Mouse (Mus musculus): ENCODE measurements around the gene Chst1.
A peak's percentile ranks its signal among the peaks of the same experiment; 100 is the strongest.

Chst1 gene

DNA sequence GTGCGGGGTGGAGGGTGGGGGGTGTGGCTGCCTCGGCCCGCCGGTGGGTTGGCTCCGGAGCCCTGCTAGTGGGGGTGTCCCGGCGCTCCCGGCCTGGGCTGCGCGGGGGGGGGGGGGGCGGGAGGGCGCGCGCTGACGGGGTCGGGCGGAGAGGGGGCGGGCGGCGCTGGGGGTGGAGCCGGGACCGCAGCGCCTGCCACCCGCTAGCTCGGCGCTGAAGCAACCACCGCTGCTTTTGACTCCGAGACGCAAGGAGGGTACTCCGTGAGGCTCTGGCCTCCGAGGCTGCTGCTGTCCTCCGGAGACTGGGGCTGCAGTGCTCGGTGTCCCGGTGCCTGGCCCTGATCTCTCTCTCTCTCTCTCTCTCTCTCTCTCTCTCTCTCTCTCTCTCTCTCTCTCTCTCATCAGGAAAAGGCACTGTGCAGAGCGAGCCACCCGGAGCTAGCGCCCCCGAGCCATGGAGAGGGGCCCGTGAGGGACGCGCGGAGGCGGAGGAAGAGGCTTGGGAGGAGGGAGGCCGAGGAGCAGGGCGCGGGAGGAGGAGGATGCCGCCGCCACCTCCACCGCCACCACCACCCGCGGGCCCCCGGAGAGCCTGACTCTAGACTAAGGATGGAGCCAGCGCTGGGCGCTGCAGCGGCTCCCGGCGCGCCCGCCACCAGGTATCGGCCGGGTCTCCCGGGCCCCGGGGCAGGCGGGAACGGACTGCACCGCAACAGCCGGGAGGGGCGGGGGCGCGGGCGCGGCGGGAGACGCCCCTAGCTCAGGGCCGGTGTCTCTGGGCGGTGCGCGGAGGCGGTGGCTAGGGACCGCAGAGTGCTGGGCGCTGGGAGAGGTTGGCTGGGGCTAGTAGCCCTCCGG lies at the start of gene Chst1:
Gene Chst1 (plus strand): TSS at position 221 of the 861 bp plus-strand sequence.
- DNase-seq, result peak; percentile 46

GRCm38 (mm10) chr2:92550051-92550450 lies 49.5 kb upstream of the Chst1 start:
- DNase-seq, result no peak

- DNase-seq, result no peak
These were observed 45.0 kb upstream of the Chst1 start for GRCm38 (mm10) chr2:92554536-92554935.

- DNase-seq, result no peak
These were observed 36.6 kb upstream of the Chst1 start for GRCm38 (mm10) chr2:92562930-92563329.

- no peak for DNase-seq
These were observed 28.9 kb upstream of the Chst1 start for GRCm38 (mm10) chr2:92570623-92571022.

DNA sequence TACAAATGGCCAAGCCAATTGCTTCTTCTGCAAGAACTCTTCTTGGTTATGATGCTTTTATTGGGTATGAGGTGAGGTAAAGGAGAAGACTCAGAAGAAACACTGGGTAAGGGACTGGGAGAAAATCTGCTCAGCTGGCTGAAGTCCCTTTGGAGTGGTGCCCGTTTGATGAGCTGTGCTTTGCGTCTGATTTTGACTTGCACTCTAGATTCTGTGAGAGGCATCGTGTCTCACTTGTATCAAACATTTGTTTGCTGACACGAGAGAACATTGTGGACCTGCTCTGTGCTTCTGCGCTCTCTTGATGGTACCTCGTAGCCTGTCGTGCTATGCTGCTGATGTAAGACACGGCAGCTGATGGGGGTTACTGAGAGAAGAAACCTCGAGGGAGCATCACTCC lies 21.7 kb upstream of the Chst1 start:
- no peak for DNase-seq

- no peak for DNase-seq
These were observed 18.2 kb upstream of the Chst1 start for GRCm38 (mm10) chr2:92581302-92581701.

DNA sequence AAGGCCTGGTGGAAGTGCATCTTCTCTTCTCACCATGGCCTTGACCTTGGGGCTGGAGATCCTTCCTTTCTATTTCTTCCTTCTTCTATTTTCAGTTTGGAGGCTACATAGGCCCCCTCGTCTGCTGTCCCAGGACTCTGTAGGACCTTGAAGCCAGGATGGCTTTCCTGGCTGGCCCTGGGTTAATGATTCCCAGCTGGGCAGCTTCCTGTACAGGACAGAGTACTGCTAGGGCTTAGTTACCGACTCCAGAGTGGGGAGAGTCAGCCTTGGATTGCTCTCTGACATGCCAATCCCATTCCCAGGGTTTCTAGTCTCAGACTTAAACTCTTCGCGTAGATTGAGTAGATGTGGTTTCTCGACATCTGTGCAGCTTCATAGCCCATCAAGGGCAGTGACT lies 16.9 kb upstream of the Chst1 start:
- no peak for DNase-seq

- no peak for DNase-seq
These were observed 11.7 kb upstream of the Chst1 start for GRCm38 (mm10) chr2:92587806-92588205.

DNA sequence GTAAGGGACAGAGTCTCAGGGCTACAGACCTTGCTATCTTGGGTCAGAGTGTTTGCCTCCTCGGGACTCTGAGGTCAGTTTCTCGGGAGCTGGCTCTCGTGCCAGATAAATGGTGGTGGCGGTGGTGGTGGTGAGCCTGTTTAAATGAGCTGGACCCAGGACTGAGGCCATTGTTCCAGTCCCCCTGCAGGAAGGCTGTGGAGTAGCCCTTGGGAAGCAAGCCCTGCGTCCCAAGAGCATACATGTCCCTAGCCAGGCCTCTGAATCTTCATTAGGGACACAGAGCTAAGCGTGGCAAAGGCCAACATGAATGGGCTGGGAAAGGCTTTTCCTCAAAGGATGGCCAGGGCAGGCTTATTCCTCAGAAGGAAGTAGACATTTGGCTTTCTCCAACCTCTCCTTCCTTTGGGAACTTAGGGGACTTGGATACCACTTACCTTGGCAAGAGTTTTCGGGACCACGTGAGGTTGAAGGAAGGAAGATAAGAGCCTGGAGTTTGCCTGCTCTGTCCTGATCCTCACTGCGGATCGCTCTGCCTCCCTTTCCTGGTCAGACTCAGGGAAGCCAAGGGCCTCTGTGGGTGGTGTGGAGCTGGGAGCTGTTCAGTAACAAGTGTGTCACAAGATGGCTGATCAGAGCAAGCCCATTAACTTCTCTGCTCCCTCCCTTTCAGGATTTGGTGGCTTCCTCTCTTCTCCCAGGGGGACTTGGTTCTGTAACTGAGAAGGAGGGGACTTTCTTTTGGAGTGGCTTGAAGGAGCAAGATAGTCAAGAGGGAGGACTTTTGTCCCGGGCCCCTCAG lies 4.4 kb upstream of the Chst1 start:
- no peak for DNase-seq

DNA sequence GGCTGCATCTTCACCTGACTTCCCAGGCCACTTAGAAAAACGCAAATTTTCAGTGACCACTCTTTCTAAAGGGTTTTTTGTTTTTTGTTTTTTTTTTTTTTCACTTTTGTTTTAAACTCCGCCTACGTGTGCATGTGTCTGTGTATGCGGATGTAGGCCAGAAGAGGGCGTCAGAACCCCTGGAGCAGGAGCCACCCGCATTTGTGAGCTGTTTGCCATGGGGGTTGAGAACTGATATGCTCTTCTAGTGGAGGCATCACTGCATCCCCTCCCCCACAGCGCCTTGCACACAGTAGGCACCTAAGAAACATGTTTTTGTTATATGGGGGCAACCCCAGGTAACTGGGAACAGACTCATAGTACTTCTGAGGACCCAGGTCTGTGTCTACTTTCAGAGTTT lies 2.2 kb upstream of the Chst1 start:
- no peak for DNase-seq

DNA sequence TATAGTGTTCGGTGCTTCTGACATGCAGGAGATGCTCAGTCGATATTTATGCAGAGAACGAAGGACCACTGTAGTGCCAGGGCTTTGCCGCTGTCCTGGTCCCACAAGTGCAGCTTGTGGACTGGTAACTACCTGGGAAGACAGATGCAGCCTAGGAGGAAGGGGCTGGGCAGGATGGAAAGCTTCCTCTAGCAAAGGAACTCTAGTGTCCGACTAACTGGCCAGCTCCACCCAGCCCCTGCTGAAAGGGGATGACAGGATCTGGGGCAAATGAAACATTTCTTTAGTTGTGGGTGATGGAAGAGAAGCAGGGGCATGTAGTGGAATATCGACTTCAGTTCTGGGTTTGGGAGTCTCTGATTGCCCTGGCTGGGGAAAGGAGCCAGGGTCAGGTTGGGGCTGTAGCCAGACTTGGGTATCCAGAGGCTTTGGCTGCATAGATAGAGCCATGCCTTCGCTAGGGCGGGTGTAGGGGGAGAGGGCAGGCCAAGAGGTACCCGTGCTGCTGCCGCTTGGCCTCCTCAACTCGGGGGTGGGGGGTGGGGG lies 493 bp upstream of the Chst1 start:
- no peak for DNase-seq

GRCm38 (mm10) chr2:92600348-92600670 lies 802 bp downstream of the Chst1 start:
- no peak for DNase-seq

GRCm38 (mm10) chr2:92601246-92601645 lies 1.7 kb downstream of the Chst1 start:
- DNase-seq, result no peak

DNA sequence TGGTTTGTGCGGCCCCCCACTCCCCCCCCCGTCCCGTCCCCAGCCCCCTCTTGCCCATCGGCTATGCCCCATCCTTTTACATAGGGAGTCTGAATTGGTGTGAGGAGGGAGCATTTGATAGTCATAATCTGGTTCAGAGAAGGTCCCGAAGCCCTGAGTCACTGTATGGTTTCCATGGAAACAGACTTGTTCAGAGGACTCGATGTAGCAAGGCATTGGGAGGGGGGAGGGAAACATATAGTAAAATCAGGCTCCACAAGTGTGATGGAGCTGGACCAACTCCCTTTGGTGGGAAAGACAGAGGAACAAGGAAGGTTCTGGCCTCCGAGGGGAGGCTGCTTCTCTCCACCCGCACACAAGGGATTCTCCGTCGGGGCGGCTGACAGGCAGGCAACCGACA lies 2.6 kb downstream of the Chst1 start:
- DNase-seq, result no peak

DNA sequence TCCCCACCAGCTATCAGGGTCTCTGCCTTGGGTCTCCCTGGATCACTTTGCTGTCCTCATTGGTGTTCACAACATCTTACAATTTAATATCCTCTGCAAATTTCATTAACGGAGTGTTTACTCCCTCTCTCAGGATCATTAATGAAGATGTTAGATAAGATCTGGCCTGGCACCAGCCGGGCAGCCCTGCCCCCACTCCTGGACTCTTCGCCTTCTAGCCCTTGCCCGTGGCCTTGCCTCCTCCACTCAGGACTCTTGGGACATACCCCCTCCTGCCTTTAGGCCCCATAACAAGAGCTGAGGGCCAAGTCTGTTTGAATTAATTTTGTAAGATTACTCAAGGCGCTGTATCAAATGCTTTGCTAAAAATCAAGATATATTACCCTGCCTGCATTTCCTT lies 4.1 kb downstream of the Chst1 start:
- DNase-seq, result no peak

DNA sequence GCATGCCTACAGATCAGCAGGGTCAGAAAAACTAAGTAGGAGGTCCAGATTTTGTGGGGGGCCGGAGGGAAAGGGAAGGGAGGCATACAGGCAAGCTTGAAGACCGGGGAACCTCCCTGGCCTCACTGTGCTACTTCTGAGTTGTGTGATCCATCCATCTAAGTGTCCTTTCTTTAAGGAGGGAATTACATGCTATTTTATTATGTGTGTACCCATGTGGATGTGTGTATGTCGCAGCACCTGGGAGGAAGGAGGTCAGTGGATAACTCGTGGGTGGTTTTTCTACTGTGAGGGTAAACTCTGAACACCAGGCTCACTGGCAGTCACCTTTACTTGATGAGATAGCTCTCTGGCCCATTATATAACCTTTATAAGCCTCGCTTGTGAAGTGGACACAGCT lies 5.1 kb downstream of the Chst1 start:
- DNase-seq, result no peak

DNA sequence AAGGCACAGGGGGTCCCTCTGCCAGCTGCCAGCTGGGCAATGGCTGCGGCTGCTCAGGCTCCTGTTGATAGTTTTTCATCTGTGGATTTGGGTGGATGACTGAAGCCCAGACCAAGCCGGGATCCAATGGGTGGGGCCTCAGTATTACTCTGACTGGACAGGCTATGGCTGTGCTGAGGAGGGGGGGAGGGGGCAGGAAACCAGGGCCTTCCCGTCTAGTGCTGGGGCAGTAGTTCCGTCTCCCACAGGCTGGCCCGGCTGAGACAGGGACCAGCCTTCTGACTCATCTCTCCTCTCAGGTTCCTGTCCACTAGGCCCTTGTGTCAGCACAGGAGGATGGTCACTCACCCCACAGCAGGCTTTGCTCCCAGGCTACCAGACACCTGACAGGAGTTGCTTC lies 6.5 kb downstream of the Chst1 start:
- DNase-seq, result peak; percentile 51

- DNase-seq, result no peak
These were observed 7.6 kb downstream of the Chst1 start for GRCm38 (mm10) chr2:92607153-92607552.

GRCm38 (mm10) chr2:92607592-92607991 lies 8.1 kb downstream of the Chst1 start:
- DNase-seq, result no peak

GRCm38 (mm10) chr2:92608013-92608619 lies 8.6 kb downstream of the Chst1 start:
- no peak for DNase-seq

DNA sequence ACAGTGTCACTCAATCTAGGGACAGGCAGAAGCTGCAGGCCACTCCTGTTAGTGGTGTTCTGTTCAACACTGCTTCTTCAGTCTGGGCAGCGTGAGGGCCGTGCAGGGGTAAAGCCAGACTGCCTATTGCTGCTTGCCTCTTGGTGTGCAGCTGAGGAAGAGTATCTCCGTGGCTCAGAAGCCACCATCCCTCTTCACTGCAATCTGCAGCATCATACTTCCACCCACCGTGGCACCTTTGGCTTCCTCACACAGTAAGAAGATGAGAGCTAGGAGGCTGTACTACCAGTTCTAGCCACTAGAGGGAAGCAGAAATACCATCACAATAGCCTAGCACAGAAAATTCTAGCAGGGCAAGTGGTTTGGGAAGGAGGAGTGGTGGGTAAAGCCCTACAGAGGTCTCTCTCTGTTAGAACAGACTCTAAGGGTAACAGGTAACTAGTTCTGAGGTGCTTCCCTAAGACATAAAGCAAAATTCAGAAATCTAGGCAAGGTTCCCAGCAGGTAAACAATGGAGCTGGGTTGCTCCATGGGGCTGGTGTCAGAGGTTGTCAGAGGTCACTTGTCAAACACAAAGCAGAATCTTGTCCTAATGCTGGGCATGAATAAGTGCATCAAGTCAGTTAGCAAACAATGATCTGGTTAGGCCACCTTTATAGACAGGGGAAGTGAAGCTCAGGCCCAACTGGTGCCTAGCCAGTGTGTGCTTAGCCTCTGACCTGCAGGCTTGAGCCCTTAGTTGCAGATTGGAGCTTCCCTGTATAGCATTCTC lies 9.5 kb downstream of the Chst1 start:
- peak; percentile 64 for DNase-seq

Data from lung, postnatal 14 days (tissue).